Mouse (Mus musculus): ENCODE measurements at regions not wholly inside any gene's neighbourhood (a gene's known extent, or its start where the extent isn't known, plus 50 kb on each side); places are given as distances from the start of the nearest gene placed in this dataset.

DNA sequence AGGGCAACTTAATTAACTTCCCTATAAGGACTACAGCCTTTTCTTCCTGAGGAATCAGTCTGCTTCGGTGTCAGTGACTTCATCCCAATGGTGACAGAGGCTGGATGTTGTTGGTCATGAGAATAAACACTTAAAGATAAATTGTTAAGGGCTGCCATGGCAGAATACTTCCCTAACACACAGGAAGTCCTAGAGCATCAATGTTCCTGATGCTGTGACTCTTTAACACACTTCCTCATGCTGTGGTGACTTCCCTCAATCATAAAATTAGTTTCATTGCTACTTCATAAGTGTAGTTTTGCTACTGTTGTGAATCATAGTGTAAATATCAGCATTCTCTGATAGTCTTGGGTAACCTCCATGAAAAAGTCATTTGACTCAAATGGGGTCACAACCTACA lies 184.5 kb upstream of the Id2 start:
- Histone ChIP-seq H3K9me3 (ENCODE audit: low read length) (no peaks in the 10 kb centered on the region), H3K9ac (replicated peaks; ENCODE audit: low read length) (no peak overlapping the region), H3K4me1 (ENCODE audit: insufficient read depth, low read length) (no peaks in the 10 kb centered on the region), H3K27ac (no peak overlapping the region), H3K4me2 (ENCODE audit: low read depth, low read length) (no peak overlapping the region), H3K4me3 (ENCODE audit: low read length) (no peak overlapping the region), H3K36me3 (ENCODE audit: insufficient read depth, low read length) (no peaks in the 10 kb centered on the region), H3K27me3 (ENCODE audit: insufficient read depth, low read length) (no peaks in the 10 kb centered on the region)
- WGBS = 55% methylated on average over 1 of the region's 1 CpGs
- ATAC-seq (no peak), DNase-seq (ENCODE audit: low spot score) (no peak)
- TF ChIP-seq CTCF (IDR thresholded peaks at IDR 0.05; ENCODE audit: low read depth) = no peak

DNA sequence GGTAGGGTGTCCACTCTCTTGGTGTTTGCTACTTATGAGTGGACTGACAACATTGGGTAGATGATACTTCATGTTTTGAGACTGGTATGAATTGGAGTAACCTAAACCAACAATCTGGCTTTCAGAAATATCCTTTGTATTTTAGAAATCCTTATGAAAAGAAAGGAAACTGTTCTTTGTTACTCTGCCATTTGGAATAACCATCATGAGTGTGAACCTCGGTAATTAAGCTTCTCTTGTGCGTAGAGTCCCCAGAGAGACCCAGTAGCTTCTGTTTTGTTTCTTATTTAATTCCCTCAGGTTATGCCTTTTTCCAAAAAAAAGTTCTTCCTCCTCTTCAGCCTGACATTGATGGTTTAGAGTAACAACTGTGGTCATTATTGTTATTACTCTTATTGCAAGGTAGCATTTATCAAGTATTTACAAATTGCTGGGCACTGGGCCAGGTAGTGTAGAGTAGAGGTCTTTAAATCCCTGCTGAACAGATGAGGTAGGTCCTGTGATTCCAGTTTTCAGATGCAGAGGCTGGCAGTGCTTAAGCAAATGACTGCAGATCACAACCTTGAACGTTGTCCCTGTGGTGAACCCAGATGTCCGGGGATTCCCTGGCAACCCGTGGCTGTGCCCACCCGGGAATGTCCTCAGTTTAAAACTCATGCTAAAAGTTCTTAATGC lies 176.8 kb upstream of the Id2 start:
- no peak overlapping the region for H3K4me3 ChIP-seq (ENCODE audit: low read length)
- WGBS = 60% methylated on average over 6 of the region's 6 CpGs
- H3K9me3 ChIP-seq (ENCODE audit: low read length) = no peaks in the 10 kb centered on the region
- H3K36me3 ChIP-seq (ENCODE audit: insufficient read depth, low read length) = no peaks in the 10 kb centered on the region
- TF ChIP-seq CTCF (IDR thresholded peaks at IDR 0.05; ENCODE audit: low read depth) = no peak
- H3K27me3 ChIP-seq (ENCODE audit: insufficient read depth, low read length) = no peaks in the 10 kb centered on the region
- H3K9ac ChIP-seq (replicated peaks; ENCODE audit: low read length) = no peak overlapping the region
- DNase-seq (ENCODE audit: low spot score) (no peak), ATAC-seq (no peak)
- H3K4me1 ChIP-seq (ENCODE audit: insufficient read depth, low read length) = no peaks in the 10 kb centered on the region
- no peak overlapping the region for H3K4me2 ChIP-seq (ENCODE audit: low read depth, low read length)
- no peak overlapping the region for H3K27ac ChIP-seq

DNA sequence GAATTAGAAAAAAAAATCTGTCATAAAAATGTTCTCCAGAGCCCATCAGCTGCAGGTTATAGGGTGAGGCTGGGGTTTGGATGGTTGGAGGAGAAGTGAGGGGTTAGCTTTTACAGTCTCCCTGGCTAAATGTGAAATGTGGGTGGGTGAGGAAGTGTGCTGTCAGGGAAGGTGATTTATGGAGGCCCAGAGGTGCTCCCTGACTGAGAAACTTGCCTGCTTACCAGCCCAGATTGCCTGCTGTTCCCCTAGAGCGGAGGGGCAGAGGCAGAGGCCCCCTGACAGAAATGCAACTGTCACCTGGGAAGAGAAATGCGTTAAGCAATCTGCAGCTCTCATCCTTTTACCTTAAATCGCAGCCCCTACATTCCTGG lies 175.8 kb upstream of the Id2 start:
- no peaks in the 10 kb centered on the region for H3K36me3 ChIP-seq (ENCODE audit: insufficient read depth, low read length)
- H3K4me1 ChIP-seq (ENCODE audit: insufficient read depth, low read length) = no peaks in the 10 kb centered on the region
- H3K9ac ChIP-seq (replicated peaks; ENCODE audit: low read length) = no peak overlapping the region
- H3K4me2 ChIP-seq (ENCODE audit: low read depth, low read length) = no peak overlapping the region
- H3K27ac ChIP-seq = no peak overlapping the region
- 71% methylated on average over 3 of the region's 3 CpGs for WGBS
- no peaks in the 10 kb centered on the region for H3K27me3 ChIP-seq (ENCODE audit: insufficient read depth, low read length)
- no peak overlapping the region for H3K4me3 ChIP-seq (ENCODE audit: low read length)
- TF ChIP-seq CTCF (IDR thresholded peaks at IDR 0.05; ENCODE audit: low read depth) = no peak
- ATAC-seq = no peak
- no peak for DNase-seq (ENCODE audit: low spot score)
- H3K9me3 ChIP-seq (ENCODE audit: low read length) = no peaks in the 10 kb centered on the region

DNA sequence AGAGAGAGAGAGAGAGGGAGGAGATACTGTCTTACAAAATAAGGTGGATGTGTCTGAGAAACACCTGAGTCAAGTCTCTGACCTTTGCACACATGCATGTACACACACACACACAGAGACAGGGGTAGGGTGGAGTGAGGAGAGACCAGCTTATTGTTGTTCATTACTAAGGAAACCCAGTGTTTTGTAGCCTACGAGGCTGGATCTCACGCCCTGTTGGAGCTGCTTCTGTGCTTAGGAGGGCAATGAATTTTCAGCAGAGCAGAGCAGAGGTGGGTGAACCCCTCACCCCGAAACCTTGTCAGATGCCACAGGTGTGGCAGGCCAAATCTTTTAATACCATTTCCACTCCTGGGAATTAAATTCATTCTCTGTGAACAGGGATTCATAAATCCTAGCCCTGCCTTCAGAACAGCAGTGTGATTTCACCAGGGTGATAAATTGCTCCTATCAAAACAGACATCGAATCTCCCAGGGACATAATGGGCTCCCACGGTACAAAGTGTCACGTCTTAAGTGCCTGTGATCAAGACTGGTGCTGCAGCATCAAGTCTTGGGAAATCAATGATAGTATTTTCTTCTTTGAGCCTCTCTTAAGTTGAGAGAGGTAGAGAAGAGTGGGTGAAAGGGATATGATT lies 175.3 kb upstream of the Id2 start:
- H3K4me1 ChIP-seq (ENCODE audit: insufficient read depth, low read length) = no peaks in the 10 kb centered on the region
- TF ChIP-seq CTCF (IDR thresholded peaks at IDR 0.05; ENCODE audit: low read depth) = no peak
- no peak overlapping the region for H3K27ac ChIP-seq
- DNase-seq (ENCODE audit: low spot score) = no peak
- H3K27me3 ChIP-seq (ENCODE audit: insufficient read depth, low read length) = no peaks in the 10 kb centered on the region
- no peaks in the 10 kb centered on the region for H3K9me3 ChIP-seq (ENCODE audit: low read length)
- H3K36me3 ChIP-seq (ENCODE audit: insufficient read depth, low read length) = no peaks in the 10 kb centered on the region
- no peak overlapping the region for H3K4me3 ChIP-seq (ENCODE audit: low read length)
- ATAC-seq = no peak
- H3K4me2 ChIP-seq (ENCODE audit: low read depth, low read length) = no peak overlapping the region
- no peak overlapping the region for H3K9ac ChIP-seq (replicated peaks; ENCODE audit: low read length)
- WGBS = 47% methylated on average over 6 of the region's 6 CpGs

DNA sequence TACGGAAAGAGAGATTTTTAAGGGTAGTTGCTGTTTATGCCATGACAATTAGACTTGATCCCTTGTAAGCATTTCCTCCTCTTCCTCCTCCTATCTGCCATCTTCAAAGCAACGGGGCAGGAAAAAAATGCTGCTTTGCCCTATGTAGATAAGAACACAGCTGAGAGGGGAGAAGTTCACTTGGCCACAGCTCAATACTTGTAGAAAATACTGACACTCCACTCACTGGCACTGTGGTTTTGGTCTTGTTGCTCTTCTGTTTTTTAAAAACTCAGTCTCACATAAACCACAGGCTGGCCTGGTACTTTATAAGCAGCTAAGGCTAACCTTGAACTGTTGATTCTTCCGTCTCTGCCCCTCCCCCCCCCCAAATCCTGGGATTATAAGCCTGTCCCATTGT lies 172.9 kb upstream of the Id2 start:
- Histone ChIP-seq H3K27me3 (ENCODE audit: insufficient read depth, low read length) (no peaks in the 10 kb centered on the region), H3K4me2 (ENCODE audit: low read depth, low read length) (no peak overlapping the region), H3K4me1 (ENCODE audit: insufficient read depth, low read length) (no peaks in the 10 kb centered on the region), H3K9ac (replicated peaks; ENCODE audit: low read length) (no peak overlapping the region), H3K4me3 (ENCODE audit: low read length) (no peak overlapping the region), H3K9me3 (ENCODE audit: low read length) (no peaks in the 10 kb centered on the region), H3K36me3 (ENCODE audit: insufficient read depth, low read length) (no peaks in the 10 kb centered on the region), H3K27ac (no peak overlapping the region)
- TF ChIP-seq CTCF (IDR thresholded peaks at IDR 0.05; ENCODE audit: low read depth) = no peak
- no peak for ATAC-seq
- DNase-seq (ENCODE audit: low spot score) = no peak
- 78% methylated on average over 3 of the region's 3 CpGs for WGBS

DNA sequence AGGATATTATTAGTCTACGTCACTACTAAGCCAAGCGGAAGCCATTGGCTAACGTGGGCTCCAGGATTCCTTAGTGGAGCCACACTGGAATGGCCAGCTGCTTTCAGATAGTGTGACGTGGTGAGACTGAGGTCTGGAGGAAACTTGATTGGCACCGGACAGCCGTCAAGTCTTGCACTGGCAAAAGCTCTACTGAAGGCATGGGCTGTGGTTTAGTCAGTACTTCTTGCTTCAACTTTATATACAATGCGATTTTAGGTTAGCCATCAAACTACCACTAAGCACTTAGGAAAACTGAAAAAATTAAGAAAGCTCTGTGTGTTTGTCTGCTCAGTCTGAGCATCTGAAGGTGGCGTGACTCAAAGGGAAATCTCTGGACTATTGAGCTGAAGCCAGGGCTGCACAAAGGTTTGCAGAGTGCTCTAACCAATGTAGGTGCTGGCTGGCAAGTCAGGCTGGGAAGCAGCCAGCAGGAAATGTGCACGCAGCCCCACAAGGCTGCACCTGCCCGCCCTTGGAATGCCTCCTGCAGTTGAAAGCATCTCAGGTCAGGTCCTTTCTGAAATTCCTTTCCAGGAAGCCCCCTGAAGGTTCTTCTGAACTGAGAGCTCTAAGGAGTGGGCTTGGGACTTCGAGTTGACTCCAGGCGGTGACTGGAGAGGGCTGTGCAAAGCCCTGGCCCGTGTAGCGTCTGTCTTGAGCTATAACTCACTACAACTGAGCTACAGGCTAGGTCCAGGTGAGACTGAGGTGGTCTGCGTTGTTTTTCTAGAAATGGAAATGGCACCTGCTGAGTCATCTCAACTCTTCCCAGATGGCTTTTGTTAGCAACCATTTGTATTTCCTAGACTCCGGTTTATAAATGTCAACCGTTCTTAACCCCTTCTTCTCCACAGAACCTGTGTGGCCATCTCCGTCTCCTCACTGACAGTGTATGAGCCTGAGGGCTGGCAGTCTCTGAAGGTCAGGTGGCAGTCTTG lies 172.2 kb upstream of the Id2 start:
- 67% methylated on average over 18 of the region's 18 CpGs for WGBS
- Histone ChIP-seq H3K4me2 (ENCODE audit: low read depth, low read length) (no peak overlapping the region), H3K27me3 (ENCODE audit: insufficient read depth, low read length) (no peaks in the 10 kb centered on the region), H3K4me1 (ENCODE audit: insufficient read depth, low read length) (no peaks in the 10 kb centered on the region), H3K9me3 (ENCODE audit: low read length) (no peaks in the 10 kb centered on the region), H3K36me3 (ENCODE audit: insufficient read depth, low read length) (no peaks in the 10 kb centered on the region), H3K27ac (no peak overlapping the region), H3K9ac (replicated peaks; ENCODE audit: low read length) (no peak overlapping the region), H3K4me3 (ENCODE audit: low read length) (no peak overlapping the region)
- ATAC-seq = no peak
- DNase-seq (ENCODE audit: low spot score) = no peak
- TF ChIP-seq CTCF (IDR thresholded peaks at IDR 0.05; ENCODE audit: low read depth) = no peak
